Mouse (Mus musculus): ENCODE measurements at regions not wholly inside any gene's neighbourhood (a gene's known extent, or its start where the extent isn't known, plus 50 kb on each side); places are given as distances from the start of the nearest gene placed in this dataset.

- TF ChIP-seq ZC3H11A (IDR thresholded peaks at IDR 0.05; ENCODE audit: borderline replicate concordance, low read depth, low read length) (no peak), CHD2 (IDR thresholded peaks at IDR 0.05; ENCODE audit: low read depth, low read length) (no peak), ZNF384 (IDR thresholded peaks at IDR 0.05; ENCODE audit: low read depth, low read length) (no peak), MAFK (IDR thresholded peaks at IDR 0.05; ENCODE audit: insufficient read depth, low read depth, low read length) (no peak)
These were observed 249.3 kb upstream of the Rpl38 start for GRCm38 (mm10) chr11:114419002-114419401.

All from ES-E14 (cell line).